Mouse (Mus musculus) ovary, postnatal 36 days (tissue): ENCODE results near the gene Kif26b.
A peak's percentile ranks its signal among the peaks of the same experiment; 100 is the strongest.

ENCODE experiments used
- DNase-seq: peaks from one replicate; pipeline ENCODE4 v3.0.0; 2022; ENCODE audit warnings: low spot score, mixed read lengths

Gene Kif26b

DNA sequence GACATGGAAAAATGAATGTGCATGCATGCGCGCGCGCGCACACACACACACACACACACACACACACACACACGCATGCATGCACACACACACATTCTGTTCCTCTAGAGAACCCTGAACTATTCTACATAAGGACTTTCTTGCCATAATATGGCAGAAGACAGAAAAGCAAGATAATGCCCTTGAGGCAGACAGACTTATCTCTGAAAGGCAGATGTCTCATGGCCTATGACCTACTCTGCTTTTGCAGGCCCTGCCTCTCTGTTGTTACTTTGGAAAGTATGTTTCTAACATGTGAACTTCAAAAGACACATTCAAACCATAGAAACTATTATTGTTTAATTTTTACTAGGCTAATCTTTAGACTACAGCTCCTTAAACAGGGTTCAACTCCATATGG is 255.1 kb downstream of the Kif26b start:
- no peak for DNase-seq

DNA sequence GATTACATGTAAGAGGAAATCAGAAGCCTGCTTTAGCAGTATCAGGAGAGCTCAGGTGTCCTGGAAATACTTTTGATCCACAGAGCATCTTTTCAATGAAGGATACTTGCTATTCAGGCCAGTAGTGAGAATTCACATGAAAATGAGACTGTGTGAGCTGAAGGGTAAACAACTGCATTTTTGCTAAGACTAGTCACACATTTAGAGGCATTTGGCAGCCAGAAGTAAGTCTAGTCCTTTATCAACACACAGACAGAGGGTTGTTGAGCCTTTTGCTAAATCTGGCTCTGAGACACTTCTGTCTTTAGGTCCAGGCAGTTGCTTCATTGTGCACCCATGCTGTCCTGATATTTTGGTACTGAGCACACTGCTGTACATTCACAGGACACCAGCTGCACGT is 262.3 kb downstream of the Kif26b start:
- DNase-seq = no peak

DNA sequence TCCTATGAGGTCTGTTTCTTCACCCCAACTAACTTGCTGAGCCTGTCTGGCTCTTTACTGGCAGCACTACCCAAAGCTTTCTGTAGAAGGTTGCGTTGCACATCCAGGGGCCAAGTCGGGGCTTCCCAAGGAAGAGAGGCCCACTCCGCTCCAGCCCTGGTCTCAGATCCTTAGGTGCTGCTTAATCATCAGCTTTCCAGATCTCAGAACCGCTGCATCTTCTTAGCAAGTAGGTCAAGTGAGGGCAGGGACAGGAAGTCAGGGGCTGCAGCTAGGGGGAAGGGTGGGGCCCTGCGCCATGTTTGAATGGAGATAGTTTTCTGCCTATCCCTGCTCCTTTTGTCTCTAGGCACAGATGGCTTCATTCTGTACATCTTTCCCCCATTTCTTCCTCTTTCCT is 263.8 kb downstream of the Kif26b start:
- DNase-seq = no peak

DNA sequence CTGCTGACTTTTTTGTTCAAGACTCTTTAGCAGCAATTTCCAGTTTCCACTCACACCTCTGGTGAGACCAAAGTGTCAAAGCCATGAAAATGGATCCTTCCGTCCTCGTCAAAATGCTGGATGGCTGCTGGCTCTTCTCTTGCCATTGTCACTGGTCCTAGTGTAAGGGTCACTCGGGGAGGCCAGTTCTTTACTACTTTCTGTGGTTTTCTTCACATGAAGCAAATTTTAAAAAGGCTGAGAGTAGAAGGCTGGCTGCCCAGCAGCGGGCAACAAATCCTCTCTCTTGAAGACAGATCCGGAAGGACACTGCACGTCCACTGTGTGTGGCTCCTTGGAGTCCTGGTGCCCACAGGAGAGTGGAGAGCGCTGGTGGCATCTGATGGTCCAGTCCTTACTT is 265.9 kb downstream of the Kif26b start:
- DNase-seq = no peak

DNA sequence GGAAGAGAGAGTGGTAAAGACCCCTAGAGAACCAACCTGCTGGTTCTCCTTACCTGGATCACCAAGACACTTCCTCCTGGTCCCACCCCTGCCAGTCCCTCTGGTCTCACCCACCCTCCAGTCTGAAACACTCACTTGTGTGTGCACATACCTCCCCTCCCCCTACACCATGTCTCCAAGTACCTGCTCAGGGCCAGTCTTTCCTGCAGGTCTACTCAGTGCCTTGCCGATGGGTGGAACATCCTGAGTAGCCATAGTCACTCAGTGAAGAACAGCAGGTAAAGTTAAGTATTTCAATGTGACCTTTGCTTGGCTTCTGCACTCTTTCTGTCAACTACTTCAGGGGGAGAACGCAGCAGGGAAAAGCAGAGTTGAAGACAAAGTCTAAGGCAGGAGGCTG is 268.5 kb downstream of the Kif26b start:
- no peak for DNase-seq

DNA sequence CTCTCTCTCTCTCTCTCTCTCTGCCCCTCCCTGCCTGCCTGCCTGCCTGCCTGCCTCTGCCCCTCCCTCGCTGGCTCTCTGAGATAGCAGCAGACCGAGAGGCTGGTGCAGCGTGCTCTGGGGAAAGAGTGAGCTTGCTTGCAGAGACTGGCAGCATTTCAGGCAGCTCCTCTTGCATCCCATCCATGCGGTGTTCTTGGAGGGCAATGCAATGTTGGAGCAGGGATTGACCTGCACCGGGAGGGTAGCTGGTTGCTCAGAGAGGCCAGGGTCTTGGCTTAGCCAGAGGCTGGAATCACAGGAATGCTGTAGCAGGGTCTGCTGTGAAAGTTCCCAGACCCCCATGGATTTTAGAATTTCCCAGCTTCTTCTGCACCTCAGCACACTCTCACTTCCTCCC is 269.4 kb downstream of the Kif26b start:
- peak; percentile 7 for DNase-seq

DNA sequence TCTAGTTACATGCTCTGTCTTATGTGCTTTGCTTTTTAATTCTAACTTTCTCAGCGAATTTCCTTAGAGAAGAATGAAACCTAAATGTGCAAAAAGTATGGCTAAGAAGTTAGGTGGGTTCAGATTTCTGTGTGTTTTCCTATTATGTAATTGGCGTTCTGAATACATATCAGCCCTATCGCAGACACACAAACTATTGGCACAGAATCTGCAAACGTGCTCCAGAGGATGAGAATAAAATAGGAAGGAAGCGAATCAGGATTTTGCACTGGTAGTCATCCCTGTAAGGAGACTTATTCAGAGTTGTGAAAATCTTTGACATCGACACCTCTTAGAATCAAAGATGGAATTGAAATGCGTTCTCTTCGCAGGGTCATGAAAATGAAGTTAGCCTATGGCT is 270.0 kb downstream of the Kif26b start:
- DNase-seq = no peak

DNA sequence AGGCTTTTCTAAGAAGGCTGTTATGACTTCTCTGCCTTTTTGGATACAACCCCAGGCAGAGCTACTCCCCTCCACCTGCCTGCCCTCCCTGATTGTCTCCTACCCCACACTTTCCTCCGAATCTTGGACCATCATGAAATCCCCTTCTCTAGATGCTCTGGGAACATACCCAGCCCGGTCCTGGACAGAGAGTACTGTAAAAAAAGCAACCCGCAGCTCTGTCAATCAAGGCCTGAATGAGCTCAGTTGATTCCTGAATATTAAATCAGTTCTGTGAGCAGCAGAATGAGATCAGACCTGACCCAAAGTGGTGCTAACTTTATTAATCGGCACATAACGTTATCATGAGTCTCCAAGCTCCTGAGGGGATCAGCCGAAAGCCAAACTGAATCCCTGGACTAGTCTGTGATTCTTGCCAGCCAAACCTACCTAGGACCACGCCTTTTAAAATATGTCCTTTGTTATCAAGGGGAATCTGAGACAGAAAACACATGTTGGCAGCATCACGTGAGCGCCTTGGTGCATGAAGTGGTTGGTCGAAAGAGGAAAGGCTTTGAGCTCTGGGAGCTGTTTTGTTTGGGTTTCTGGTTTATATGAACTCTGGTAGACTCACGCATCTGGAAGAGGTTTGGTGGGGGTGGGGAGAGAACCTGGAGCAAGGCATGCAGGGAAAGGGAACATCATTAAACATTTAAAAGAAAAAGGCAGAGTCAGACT is 271.1 kb downstream of the Kif26b start:
- DNase-seq = no peak

DNA sequence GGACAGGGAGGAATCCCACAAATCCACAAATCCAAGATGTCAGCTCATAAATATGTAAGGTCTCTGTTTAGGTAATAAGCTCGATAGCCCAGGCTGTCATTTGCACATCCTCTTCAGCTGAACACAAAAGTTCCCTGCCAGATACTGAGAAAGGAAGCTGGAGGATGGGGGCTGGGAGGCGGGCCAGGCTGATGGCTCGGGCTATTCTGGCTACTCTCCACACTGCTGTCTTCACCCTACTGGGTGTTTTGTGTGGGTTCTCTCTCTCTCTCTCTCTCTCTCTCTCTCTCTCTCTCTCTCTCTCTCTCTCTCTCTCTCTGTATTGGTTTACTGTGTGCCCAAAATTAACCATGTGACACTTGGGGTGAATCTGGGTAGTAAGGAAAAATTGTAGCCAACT is 274.2 kb downstream of the Kif26b start:
- no peak for DNase-seq

DNA sequence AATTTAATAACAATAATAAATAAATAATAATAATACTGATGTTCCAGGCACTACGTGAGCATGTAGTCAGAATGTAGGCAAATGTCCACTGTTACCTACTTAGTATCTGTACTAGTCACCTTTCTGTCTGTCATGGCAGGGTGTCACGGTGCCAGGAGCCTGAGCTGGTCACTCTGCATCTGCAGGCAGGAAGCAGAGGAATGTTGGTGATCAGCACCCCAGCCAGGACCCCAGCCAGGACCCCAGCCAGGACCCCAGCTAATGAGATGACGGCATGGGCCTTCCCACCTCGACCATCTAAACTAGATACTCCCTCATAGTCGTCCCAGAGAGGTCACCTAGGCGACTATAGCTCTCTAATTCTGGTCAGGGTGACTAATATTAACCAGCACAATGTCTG is 288.6 kb downstream of the Kif26b start:
- no peak for DNase-seq

DNA sequence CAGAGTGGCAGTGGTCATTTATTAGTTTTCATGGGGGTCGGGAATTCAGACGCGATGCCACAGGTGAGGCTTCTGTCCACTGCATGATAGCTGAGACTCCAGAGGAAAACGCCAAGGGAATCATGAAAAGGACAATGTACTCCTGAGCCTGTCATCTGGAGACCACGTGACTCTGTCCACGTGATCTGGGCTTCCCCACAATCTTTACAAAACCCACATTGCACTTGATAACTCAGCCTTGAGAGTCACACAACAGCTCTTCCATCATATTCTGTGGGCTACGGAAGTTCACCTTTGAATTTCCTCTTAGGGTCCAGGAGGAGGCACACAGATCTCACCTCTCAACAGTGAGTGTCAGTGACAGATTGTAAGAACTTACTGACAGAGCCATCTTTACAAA is 290.1 kb downstream of the Kif26b start:
- no peak for DNase-seq

DNA sequence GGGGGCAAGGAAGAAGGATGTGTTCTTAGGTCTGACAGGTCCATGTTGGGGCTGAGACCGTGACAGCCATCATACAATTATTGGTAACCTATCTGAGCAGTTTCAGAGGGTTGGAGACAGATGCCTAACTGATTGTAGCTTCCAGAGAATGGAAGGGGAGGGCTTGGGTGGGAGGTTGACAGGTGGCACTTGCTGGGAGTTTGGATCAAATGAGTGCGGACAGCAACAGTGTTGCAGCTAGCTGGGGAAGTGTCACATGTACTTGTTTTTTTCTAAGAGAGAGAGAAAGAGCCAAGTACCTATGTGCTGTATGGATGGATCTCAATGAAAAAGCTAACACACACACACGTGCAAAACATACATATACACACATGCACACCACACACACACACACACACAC is 291.2 kb downstream of the Kif26b start:
- no peak for DNase-seq

DNA sequence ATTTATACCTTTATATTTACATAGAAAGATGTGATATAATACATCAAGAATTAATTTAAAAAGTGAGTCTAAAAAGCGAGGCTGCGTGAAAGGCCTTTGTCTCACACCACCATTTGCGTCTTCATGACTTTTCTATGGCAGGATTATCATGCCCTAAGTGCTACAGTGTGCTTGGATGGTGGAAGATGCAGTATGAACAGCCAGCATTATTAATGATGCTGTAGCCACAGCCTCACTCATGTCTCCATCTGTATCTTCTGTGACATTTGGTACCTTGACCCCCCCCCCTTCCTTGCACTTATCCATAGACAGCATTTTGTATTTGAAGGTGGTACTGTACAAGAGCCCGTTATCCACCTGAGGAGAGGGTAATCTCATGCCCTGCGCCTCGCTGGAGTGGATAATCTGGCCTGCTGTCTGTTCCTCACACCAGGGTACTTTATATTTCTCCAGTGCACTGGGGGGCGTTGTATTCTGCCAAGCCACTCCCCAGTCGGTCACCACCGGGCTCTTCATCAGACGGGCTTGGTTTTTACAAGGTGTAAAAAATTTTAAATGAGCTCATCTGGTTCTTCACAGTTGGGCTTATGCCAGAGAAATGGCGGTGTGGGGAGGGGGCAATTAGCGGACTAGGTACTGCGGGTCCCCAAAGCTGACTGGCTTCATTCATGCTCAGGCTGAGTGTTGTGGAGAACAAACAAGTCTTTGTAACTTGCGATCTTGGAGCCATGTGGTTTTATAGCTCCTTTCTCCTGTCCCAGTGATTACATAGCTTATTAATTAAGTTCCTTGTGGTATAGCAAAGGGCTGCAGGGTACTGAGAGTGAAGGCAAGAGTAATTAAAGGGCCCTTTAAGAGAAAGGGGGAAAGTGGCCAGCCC is 291.9 kb downstream of the Kif26b start:
- DNase-seq = no peak

DNA sequence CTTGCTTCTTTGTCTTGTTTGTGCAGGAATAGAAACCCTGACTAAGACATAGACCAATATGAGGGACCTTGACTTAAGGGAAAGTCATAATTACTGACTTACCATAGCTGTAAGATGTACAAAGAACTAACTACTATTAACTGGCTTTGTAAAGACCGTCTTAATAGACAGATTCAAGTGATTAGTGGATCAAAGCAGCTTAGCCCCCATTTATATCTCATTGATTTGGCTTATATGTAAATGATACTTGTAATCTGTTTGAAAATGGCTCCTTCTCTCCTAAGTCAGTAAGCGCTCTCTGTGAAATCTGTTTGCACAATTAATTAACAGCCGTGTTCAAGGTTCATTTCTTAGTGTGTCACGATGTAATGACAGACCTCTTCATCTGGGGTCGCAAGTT is 295.9 kb downstream of the Kif26b start:
- DNase-seq = no peak

DNA sequence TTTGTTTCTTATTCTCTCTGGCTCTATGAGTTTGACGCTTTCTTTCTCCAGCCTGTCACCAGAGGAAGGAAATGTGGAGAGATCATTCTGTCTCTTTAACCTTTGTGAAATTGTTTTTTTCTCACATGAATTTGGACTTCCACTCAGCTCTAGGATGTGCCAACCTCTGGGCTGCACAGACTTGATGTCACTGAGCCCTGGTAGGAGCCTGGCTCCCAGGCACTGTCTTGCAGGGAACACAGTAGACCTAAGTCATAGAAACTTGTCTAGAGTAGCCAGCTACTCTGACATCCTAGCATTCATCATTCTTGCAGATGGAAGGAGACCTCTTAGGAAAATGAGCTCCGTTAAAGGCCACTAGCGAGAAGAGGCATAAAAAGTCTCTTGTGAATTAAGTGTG is 298.3 kb downstream of the Kif26b start:
- no peak for DNase-seq

DNA sequence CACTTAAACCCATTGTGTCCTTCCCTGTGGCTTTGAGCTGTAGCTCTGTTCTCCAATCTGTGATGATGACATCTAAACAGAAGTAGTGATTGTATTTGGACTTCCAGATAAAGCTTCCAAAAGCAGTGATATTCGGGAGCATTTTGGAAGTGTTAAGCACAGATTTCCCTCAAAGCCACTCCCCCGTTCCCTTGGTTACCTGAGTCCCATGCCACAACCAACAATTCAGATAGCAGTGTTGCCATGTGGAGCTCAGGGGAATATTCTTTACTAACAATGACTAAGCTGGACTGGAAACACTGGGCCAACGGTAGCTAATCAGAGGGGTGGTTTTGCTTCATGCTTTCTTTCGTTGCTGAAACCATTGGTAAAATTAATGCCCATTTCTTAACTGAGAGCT is 300.5 kb downstream of the Kif26b start:
- DNase-seq = no peak

DNA sequence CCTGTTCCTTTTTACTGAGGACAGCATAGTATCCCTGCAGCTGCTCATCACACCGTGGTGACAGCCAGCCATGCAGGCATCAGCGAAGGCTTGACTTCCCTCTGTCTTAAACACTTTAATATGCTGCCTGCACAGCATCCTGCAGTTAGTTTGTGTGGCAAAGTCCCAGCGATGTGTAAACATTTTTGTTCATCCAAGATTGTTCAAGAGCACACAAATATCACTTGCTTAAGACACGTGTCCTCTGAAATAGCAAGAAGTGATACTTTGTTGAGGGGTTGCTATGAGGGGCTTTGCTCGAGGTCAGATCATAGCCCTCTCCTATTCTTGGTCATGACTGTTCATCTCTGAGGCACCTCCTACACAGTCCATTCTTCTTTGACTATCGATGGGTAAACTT is 303.6 kb downstream of the Kif26b start:
- no peak for DNase-seq

DNA sequence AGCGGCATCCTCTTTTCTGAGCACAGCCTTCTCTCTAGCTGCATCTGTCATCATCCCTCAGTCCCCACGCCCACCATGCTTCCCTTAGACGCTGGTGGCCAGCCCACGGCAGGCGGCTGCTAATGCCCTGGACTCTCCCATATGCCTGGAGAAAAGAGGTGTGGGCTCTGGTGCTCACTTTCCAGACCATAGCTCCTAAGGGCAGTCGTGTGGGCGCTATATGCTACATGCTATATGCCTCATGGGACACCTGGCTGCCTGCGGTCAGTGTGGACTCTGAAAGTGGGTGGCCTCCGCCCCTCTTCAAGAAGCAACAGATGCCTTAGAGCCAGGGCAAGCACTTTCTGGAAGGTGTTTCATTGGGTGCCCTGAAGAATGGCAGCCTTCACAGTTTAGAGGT is 306.9 kb downstream of the Kif26b start:
- no peak for DNase-seq

DNA sequence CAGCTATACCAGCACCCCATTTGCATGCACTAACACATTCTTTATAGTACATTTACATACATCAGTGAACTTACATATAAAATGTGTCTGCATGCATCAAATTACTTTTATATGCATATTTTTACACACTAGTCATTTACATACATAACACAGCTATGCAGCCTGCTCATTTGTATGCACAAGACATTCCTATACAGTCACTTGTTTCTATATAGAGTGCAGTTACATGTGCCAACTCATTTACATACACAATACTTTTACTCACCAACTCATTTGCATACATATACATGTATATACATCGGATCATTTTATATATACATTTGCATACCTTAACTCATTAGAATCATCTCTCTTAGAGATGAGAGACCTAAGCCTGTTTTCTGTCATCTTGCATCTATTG is 308.1 kb downstream of the Kif26b start:
- DNase-seq = no peak

DNA sequence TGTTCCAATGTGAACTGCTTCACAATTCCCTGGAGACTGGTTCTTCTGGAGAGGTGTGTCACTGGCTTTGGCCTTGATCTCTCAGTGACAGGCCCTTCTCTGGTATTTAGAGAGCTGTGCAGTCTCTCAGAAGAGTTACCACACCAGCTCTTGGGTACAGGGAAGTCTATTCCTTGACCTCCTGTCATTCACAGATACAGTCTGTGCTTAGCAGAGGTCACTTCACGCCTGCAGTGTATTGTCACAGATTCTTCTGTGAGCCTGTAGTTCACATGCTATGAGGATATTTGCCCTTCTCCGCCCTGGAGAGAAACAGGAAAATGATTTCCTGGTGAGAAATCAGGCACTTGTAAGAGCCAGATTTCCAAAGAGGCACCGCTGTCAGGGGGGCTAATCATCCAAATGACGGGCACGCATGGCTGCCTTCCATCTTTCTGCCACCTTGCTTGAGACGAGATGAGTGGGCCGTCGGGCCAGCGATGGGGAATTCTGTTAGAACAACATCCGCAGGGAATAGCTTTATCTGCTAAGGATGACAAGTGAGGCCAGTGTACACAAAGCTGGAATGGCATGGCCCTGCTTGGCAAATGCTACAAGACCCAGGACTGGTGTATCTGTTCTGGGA is 309.9 kb downstream of the Kif26b start:
- DNase-seq = no peak

DNA sequence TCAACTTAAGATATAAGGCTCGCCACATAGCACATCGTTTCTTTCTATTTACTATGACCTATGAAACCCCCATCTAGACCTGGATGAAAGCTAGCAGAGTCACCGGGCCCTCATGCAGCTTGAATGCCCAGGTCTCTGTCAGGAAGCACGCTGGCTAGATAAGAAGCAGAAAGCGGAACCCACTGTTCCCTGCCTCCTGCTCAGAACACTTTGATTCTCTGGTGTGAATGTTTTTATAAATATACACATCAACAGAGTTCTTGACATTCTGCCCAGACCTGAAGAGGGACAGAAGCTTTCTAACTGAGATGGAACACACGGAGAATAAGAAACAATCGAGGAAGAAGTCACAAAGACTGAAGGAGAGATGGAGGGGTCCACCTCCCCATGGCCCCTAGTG is 311.4 kb downstream of the Kif26b start:
- DNase-seq = no peak

DNA sequence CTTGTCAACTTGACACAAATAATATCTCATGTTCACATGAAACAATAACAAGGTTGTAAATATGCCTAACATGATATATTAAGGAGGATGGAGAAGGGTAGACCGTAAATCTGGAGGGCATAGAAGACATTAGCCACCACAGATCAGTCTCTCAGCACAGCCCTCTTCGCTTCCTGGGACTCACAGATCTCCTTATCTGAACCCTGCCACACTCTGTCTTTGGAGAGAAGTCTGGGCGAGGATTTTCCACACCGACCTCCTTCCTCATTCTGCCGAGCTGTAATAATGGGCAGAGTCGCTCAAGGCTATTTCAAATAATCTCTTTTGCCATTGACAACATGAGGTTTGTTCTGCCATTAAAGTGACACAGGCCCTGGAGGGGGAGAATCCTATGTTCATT is 315.9 kb downstream of the Kif26b start:
- no peak for DNase-seq

DNA sequence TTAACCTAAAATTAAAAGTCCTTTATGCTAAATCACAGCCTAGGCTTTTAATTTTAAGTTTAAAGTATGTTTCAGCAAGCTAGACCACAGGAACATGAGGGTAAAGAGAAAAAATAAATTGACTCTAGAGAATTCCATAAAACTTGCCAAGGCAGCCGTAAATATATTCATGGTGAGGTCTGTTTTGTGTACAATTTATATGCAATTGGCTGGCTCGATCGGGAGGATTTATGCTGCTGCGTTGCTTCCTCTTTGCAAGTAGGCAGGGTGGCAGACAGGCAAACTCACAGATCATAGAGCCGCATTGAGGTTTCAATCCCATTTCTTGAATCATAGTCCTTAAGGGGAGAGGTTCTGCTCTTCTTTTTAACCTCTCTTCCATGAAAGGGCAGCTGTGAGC is 318.6 kb downstream of the Kif26b start:
- DNase-seq = no peak
